Mouse (Mus musculus) liver, embryonic 14.5 days (tissue): ENCODE results near the gene Kmt2a.

Experiments used
- CTCF ChIP-seq: IDR thresholded peaks from 2 replicates; pipeline ENCODE4 v1.5.1; 2016; ENCODE audit warnings: antibody characterized with exemption, low read depth, control low read depth
- EP300 ChIP-seq: IDR thresholded peaks from 2 replicates; pipeline ENCODE4 v1.6.1; 2016; ENCODE audit warnings: antibody characterized with exemption, low read depth

- TF ChIP-seq CTCF (no peak), EP300 (no peak)
Measured at GRCm38 (mm10) chr9:44866501-44867240, 14.4 kb downstream of the Kmt2a start.
